Mouse (Mus musculus): ENCODE measurements around the gene Rhov. TPM values are rescaled to one million over a fixed set of nuclear protein-coding genes. Genes with fewer than 3 reads are reported as not detected.

Rhov gene
- polyA plus RNA-seq, 1 experiment from 2014 or later, result 1.6 TPM

GRCm38 (mm10) chr2:119299981-119300818 lies 29.1 kb upstream of the Rhov start:
- no peaks in the 10 kb centered on the region for H3K27me3 ChIP-seq
- peak; percentile 85 for ATAC-seq (ENCODE audit: borderline replicate concordance, extremely low read depth, low FRiP score, low TSS enrichment)
- no peak overlapping the region for H3K9ac ChIP-seq
- H3K27ac ChIP-seq, result peak overlapping the region; percentile 72
- H3K4me1 ChIP-seq, result peaks cover 36% of the 10 kb centered on the region
- H3K36me3 ChIP-seq, result peaks cover 32% of the 10 kb centered on the region
- 3% methylated on average over 15 of the region's 15 CpGs for WGBS
- peak overlapping the region; percentile 42 for H3K4me2 ChIP-seq
- H3K9me3 ChIP-seq, result no peaks in the 10 kb centered on the region
- H3K4me3 ChIP-seq, result peak overlapping the region; percentile 10

GRCm38 (mm10) chr2:119298839-119299238 lies 27.8 kb upstream of the Rhov start:
- peaks cover 45% of the 10 kb centered on the region for H3K36me3 ChIP-seq
- WGBS, result 95% methylated on average over 2 of the region's 2 CpGs

GRCm38 (mm10) chr2:119298330-119298729 lies 27.3 kb upstream of the Rhov start:
- peak overlapping the region; percentile 72; the same call in 1 of the 2 replicates for H3K27ac ChIP-seq
- no peak overlapping the region for H3K4me3 ChIP-seq
- H3K9ac ChIP-seq, result no peak overlapping the region
- H3K4me2 ChIP-seq, result no peak overlapping the region
- peaks cover 26% of the 10 kb centered on the region for H3K4me1 ChIP-seq
- H3K36me3 ChIP-seq, result peaks cover 50% of the 10 kb centered on the region
- WGBS, result 36% methylated on average over 5 of the region's 5 CpGs
- ATAC-seq (ENCODE audit: borderline replicate concordance, extremely low read depth, low FRiP score, low TSS enrichment), result no peak
- H3K9me3 ChIP-seq, result no peaks in the 10 kb centered on the region
- no peaks in the 10 kb centered on the region for H3K27me3 ChIP-seq

More at GRCm38 (mm10) chr2:119298839-119299238, 27.8 kb upstream of the Rhov start:
- Histone ChIP-seq H3K4me2 (no peak overlapping the region), H3K4me3 (no peak overlapping the region), H3K4me1 (peaks cover 26% of the 10 kb centered on the region), H3K9ac (no peak overlapping the region), H3K27ac (peak overlapping the region; percentile 72; the same call in 1 of the 2 replicates), H3K27me3 (no peaks in the 10 kb centered on the region), H3K9me3 (no peaks in the 10 kb centered on the region)
- no peak for ATAC-seq (ENCODE audit: borderline replicate concordance, extremely low read depth, low FRiP score, low TSS enrichment)

- no peak overlapping the region for H3K4me2 ChIP-seq
- ATAC-seq (ENCODE audit: borderline replicate concordance, extremely low read depth, low FRiP score, low TSS enrichment), result no peak
- peaks cover 26% of the 10 kb centered on the region for H3K4me1 ChIP-seq
- no peaks in the 10 kb centered on the region for H3K9me3 ChIP-seq
- no peaks in the 10 kb centered on the region for H3K27me3 ChIP-seq
- H3K36me3 ChIP-seq, result peaks cover 58% of the 10 kb centered on the region
- no peak overlapping the region for H3K4me3 ChIP-seq
- no peak overlapping the region for H3K27ac ChIP-seq
- 96% methylated on average over 19 of the region's 19 CpGs for WGBS
- no peak overlapping the region for H3K9ac ChIP-seq
Observed at GRCm38 (mm10) chr2:119297506-119297905, 26.4 kb upstream of the Rhov start.

GRCm38 (mm10) chr2:119296756-119297155 lies 25.7 kb upstream of the Rhov start:
- no peak overlapping the region for H3K9ac ChIP-seq
- WGBS, result 90% methylated on average over 12 of the region's 12 CpGs
- no peak overlapping the region for H3K4me2 ChIP-seq
- no peak overlapping the region for H3K27ac ChIP-seq
- no peak for ATAC-seq (ENCODE audit: borderline replicate concordance, extremely low read depth, low FRiP score, low TSS enrichment)
- no peak overlapping the region for H3K4me3 ChIP-seq
- peaks cover 26% of the 10 kb centered on the region for H3K4me1 ChIP-seq
- H3K36me3 ChIP-seq, result peaks cover 64% of the 10 kb centered on the region
- H3K27me3 ChIP-seq, result no peaks in the 10 kb centered on the region
- no peaks in the 10 kb centered on the region for H3K9me3 ChIP-seq

- ATAC-seq (ENCODE audit: borderline replicate concordance, extremely low read depth, low FRiP score, low TSS enrichment), result no peak
- no peak overlapping the region for H3K27ac ChIP-seq
- WGBS, result 89% methylated on average over 18 of the region's 18 CpGs
- no peaks in the 10 kb centered on the region for H3K27me3 ChIP-seq
- H3K9me3 ChIP-seq, result no peaks in the 10 kb centered on the region
- H3K4me2 ChIP-seq, result no peak overlapping the region
- H3K9ac ChIP-seq, result no peak overlapping the region
- peaks cover 82% of the 10 kb centered on the region for H3K36me3 ChIP-seq
- no peak overlapping the region for H3K4me3 ChIP-seq
- peaks cover 13% of the 10 kb centered on the region for H3K4me1 ChIP-seq
Observed at GRCm38 (mm10) chr2:119294411-119294810, 23.3 kb upstream of the Rhov start.

- H3K4me3 ChIP-seq, result no peak overlapping the region
- no peak for ATAC-seq (ENCODE audit: borderline replicate concordance, extremely low read depth, low FRiP score, low TSS enrichment)
- H3K4me2 ChIP-seq, result no peak overlapping the region
- no peak overlapping the region for H3K9ac ChIP-seq
- no peak overlapping the region for H3K27ac ChIP-seq
- H3K9me3 ChIP-seq, result no peaks in the 10 kb centered on the region
- peaks cover 78% of the 10 kb centered on the region for H3K36me3 ChIP-seq
- H3K4me1 ChIP-seq, result peaks cover 10% of the 10 kb centered on the region
- WGBS, result 92% methylated on average over 34 of the region's 34 CpGs
- no peaks in the 10 kb centered on the region for H3K27me3 ChIP-seq
Observed at GRCm38 (mm10) chr2:119293776-119294390, 22.8 kb upstream of the Rhov start.

- WGBS, result 92% methylated on average over 17 of the region's 17 CpGs
- H3K27me3 ChIP-seq, result no peaks in the 10 kb centered on the region
- H3K36me3 ChIP-seq, result peaks cover 73% of the 10 kb centered on the region
- H3K4me1 ChIP-seq, result peaks cover 9% of the 10 kb centered on the region
- no peak for ATAC-seq (ENCODE audit: borderline replicate concordance, extremely low read depth, low FRiP score, low TSS enrichment)
- H3K9ac ChIP-seq, result no peak overlapping the region
- H3K27ac ChIP-seq, result no peak overlapping the region
- H3K4me3 ChIP-seq, result no peak overlapping the region
- H3K4me2 ChIP-seq, result no peak overlapping the region
- H3K9me3 ChIP-seq, result no peaks in the 10 kb centered on the region
Observed at GRCm38 (mm10) chr2:119293311-119293710, 22.2 kb upstream of the Rhov start.

- no peak overlapping the region for H3K4me3 ChIP-seq
- H3K4me1 ChIP-seq, result peaks cover 9% of the 10 kb centered on the region
- WGBS, result 90% methylated on average over 17 of the region's 17 CpGs
- H3K9me3 ChIP-seq, result no peaks in the 10 kb centered on the region
- no peak overlapping the region for H3K9ac ChIP-seq
- peaks cover 71% of the 10 kb centered on the region for H3K36me3 ChIP-seq
- H3K27ac ChIP-seq, result no peak overlapping the region
- no peak overlapping the region for H3K4me2 ChIP-seq
- H3K27me3 ChIP-seq, result no peaks in the 10 kb centered on the region
- no peak for ATAC-seq (ENCODE audit: borderline replicate concordance, extremely low read depth, low FRiP score, low TSS enrichment)
Observed at GRCm38 (mm10) chr2:119292852-119293251, 21.8 kb upstream of the Rhov start.

- 92% methylated on average over 5 of the region's 5 CpGs for WGBS
- Histone ChIP-seq H3K4me3 (no peak overlapping the region), H3K36me3 (peaks cover 65% of the 10 kb centered on the region), H3K4me1 (peaks cover 9% of the 10 kb centered on the region), H3K27ac (no peak overlapping the region), H3K27me3 (no peaks in the 10 kb centered on the region), H3K9ac (no peak overlapping the region), H3K9me3 (no peaks in the 10 kb centered on the region), H3K4me2 (no peak overlapping the region)
- ATAC-seq (ENCODE audit: borderline replicate concordance, extremely low read depth, low FRiP score, low TSS enrichment), result no peak
Observed at GRCm38 (mm10) chr2:119292281-119292680, 21.2 kb upstream of the Rhov start.

GRCm38 (mm10) chr2:119289014-119289416 lies 17.9 kb upstream of the Rhov start:
- peak overlapping the region; percentile 42 for H3K27ac ChIP-seq
- H3K4me3 ChIP-seq, result peak overlapping the region; percentile 77
- H3K36me3 ChIP-seq, result peaks cover 39% of the 10 kb centered on the region
- 1% methylated on average over 11 of the region's 11 CpGs for WGBS
- peak overlapping the region; percentile 76 for H3K9ac ChIP-seq
- peak overlapping the region; percentile 87 for H3K4me2 ChIP-seq
- H3K4me1 ChIP-seq, result peaks cover 9% of the 10 kb centered on the region
- no peaks in the 10 kb centered on the region for H3K9me3 ChIP-seq
- H3K27me3 ChIP-seq, result no peaks in the 10 kb centered on the region
- ATAC-seq (ENCODE audit: borderline replicate concordance, extremely low read depth, low FRiP score, low TSS enrichment), result no peak

GRCm38 (mm10) chr2:119288270-119288882 lies 17.3 kb upstream of the Rhov start, which contains the start of gene Vps18:
Gene Vps18, plus strand, starts transcription at chr2:119288740.
- Histone ChIP-seq H3K9ac (peak within 1 kb of the TSS; percentile 76), H3K4me2 (peak within 1 kb of the TSS; percentile 87), H3K4me3 (peak within 1 kb of the TSS; percentile 77), H3K27ac (peak within 1 kb of the TSS; percentile 42), H3K4me1 (peaks cover 9% of the 10 kb centered on the region), H3K27me3 (no peaks in the 10 kb centered on the region), H3K9me3 (no peaks in the 10 kb centered on the region), H3K36me3 (peaks cover 33% of the 10 kb centered on the region)
- under 1% methylated on average over 31 of the region's 31 CpGs for WGBS
- ATAC-seq (ENCODE audit: borderline replicate concordance, extremely low read depth, low FRiP score, low TSS enrichment), result peak; percentile 92
